Mouse (Mus musculus) liver, embryonic 11.5 days (tissue): ENCODE data around the gene Olfr1324. TPM values are rescaled to one million over a fixed set of nuclear protein-coding genes. Genes with fewer than 3 reads are reported as not detected.
"Not testable (repeated sequence)": the region's sequence is repeated elsewhere in the genome, so short reads cannot be mapped to it uniquely, and the experiment has no call there.

ENCODE experiments used
- ATAC-seq: fragments of 200-750 bp; cut with Nextera tagmentation; replicated peaks from 2 replicates; pipeline ENCODE4 v1.8.0; 2017; ENCODE audit warnings: moderate number of reproducible peaks, mild to moderate bottlenecking, moderate TSS enrichment, moderate library complexity; ENCODE audit not compliant: low FRiP score
- DNase-seq: peaks from one replicate; pipeline ENCODE4 v3.0.0-alpha.2; 2017; ENCODE audit warnings: low spot score
- H3K27ac ChIP-seq: fragments of 300-500 bp; sonication (generic); 2 replicates; pipeline ENCODE4 v1.5.1; 2014; ENCODE audit warnings: mild to moderate bottlenecking, low read depth, low read length, control low read depth
- H3K27me3 ChIP-seq: fragments of 300-500 bp; sonication (generic); replicated peaks from 2 replicates; pipeline ENCODE4 v1.6.1; 2014; ENCODE audit warnings: low read length, mixed read lengths; ENCODE audit not compliant: control insufficient read depth, insufficient read depth
- H3K36me3 ChIP-seq: fragments of 300-500 bp; sonication (generic); 2 replicates; pipeline ENCODE4 v1.6.1; 2014; ENCODE audit warnings: mild to moderate bottlenecking, low read length, moderate library complexity, mixed read lengths; ENCODE audit not compliant: control insufficient read depth, insufficient read depth
- H3K4me1 ChIP-seq: fragments of 300-500 bp; sonication (generic); replicated peaks from 2 replicates; pipeline ENCODE4 v1.6.1; 2014; ENCODE audit warnings: low read length, mixed read lengths; ENCODE audit not compliant: control insufficient read depth, insufficient read depth
- H3K4me2 ChIP-seq: fragments of 300-500 bp; sonication (generic); 2 replicates; pipeline ENCODE4 v1.6.1; 2014; ENCODE audit warnings: mild to moderate bottlenecking, control low read depth, moderate library complexity
- H3K4me3 ChIP-seq: fragments of 300-500 bp; sonication (generic); 2 replicates; pipeline ENCODE4 v1.5.1; 2014; ENCODE audit warnings: low read depth, low read length, control low read depth
- H3K9ac ChIP-seq: fragments of 300-500 bp; sonication (generic); 2 replicates; pipeline ENCODE4 v1.6.1; 2014; ENCODE audit warnings: low read depth, low read length, control low read depth
- H3K9me3 ChIP-seq: fragments of 300-500 bp; sonication (generic); 2 replicates; pipeline ENCODE4 v1.6.1; 2016; ENCODE audit warnings: low read length, inconsistent platforms, mixed read lengths; ENCODE audit not compliant: control insufficient read depth
- WGBS: fragments of 180-500 bp; shearing (Covaris S2); extraction: QIAGEN DNeasy Blood & Tissue Kit; methylation state at CpG from one replicate; pipeline ENCODE4 v1.1.7; 2014; 5-methylcytosine and 5-hydroxymethylcytosine counted together
- polyA plus RNA-seq: library from polyadenylated mRNA; unstranded; fragments of >200 nt; fragmentation: Nextera tagmentation; extraction: Ambion mirVana; gene quantifications from 2 replicates; pipeline ENCODE4 v1.2.1, GENCODE M21; 2014

Gene Olfr1324
- not detected in 2 replicates for polyA plus RNA-seq

- 84% methylated on average over 1 of the region's 1 CpGs for WGBS
- Histone ChIP-seq H3K4me1 (no peaks in the 10 kb centered on the region), H3K9me3 (no peaks in the 10 kb centered on the region), H3K27ac (no peak within 1 kb of the TSS), H3K27me3 (no peaks in the 10 kb centered on the region), H3K4me3 (no peak within 1 kb of the TSS), H3K4me2 (no peak within 1 kb of the TSS), H3K9ac (no peak within 1 kb of the TSS), H3K36me3 (no peaks in the 10 kb centered on the region)
- ATAC-seq, result no peak
- no peak for DNase-seq
These were observed at the start of gene Olfr1324 for GRCm38 (mm10) chrX:50428398-50428797. TSS of gene Olfr1324 (minus strand) at chrX:50428498.

- H3K27me3 ChIP-seq, H3K4me1 ChIP-seq, H3K4me2 ChIP-seq, H3K9me3 ChIP-seq, H3K36me3 ChIP-seq, H3K27ac ChIP-seq, H3K9ac ChIP-seq, H3K4me3 ChIP-seq, DNase-seq, ATAC-seq: not testable (repeated sequence)
- 72% methylated on average over 6 of the region's 6 CpGs for WGBS
These were observed 42.0 kb upstream of the Olfr1324 start for GRCm38 (mm10) chrX:50470341-50470740.

- no peaks in the 10 kb centered on the region for H3K9me3 ChIP-seq
- no peak for ATAC-seq
- H3K27me3 ChIP-seq, result no peaks in the 10 kb centered on the region
- H3K27ac ChIP-seq, result no peak overlapping the region
- H3K4me1 ChIP-seq, result no peaks in the 10 kb centered on the region
- no peak overlapping the region for H3K9ac ChIP-seq
- H3K36me3 ChIP-seq, result no peaks in the 10 kb centered on the region
- no peak for DNase-seq
- H3K4me2 ChIP-seq, result no peak overlapping the region
- 40% methylated on average over 1 of the region's 1 CpGs for WGBS
- no peak overlapping the region for H3K4me3 ChIP-seq
These were observed 27.8 kb upstream of the Olfr1324 start for GRCm38 (mm10) chrX:50456136-50456535.

GRCm38 (mm10) chrX:50443352-50443751 lies 15.1 kb upstream of the Olfr1324 start:
- no peaks in the 10 kb centered on the region for H3K4me1 ChIP-seq
- no peaks in the 10 kb centered on the region for H3K36me3 ChIP-seq
- ATAC-seq, result no peak
- H3K4me3 ChIP-seq, result no peak overlapping the region
- no peak for DNase-seq
- H3K4me2 ChIP-seq, result no peak overlapping the region
- H3K9me3 ChIP-seq, result no peaks in the 10 kb centered on the region
- H3K27me3 ChIP-seq, result no peaks in the 10 kb centered on the region
- H3K9ac ChIP-seq, result no peak overlapping the region
- H3K27ac ChIP-seq, result no peak overlapping the region
- 47% methylated on average over 1 of the region's 1 CpGs for WGBS

DNA sequence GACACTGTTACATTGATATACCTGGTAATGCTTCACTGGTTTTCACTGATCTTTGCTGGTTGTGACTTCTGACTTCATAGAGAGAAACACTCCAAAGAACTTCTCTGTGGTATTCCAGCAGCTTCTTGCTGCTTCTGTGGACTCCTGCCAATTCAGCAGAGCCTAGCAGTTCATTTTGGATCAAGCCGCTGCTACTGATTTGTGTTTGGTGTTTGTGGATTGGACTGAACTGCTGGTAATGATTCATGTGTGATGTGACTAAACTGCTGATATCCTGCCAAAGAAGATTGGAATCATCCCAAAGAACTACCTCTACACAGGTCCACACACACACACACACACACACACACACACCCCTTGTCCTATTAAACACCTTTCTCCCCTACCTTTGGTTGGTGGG lies 14.4 kb upstream of the Olfr1324 start:
- ATAC-seq (no peak), DNase-seq (no peak)
- H3K4me2 ChIP-seq, result no peak overlapping the region
- H3K9me3 ChIP-seq, result no peaks in the 10 kb centered on the region
- 93% methylated on average over 1 of the region's 1 CpGs for WGBS
- no peaks in the 10 kb centered on the region for H3K27me3 ChIP-seq
- no peak overlapping the region for H3K9ac ChIP-seq
- H3K27ac ChIP-seq, result no peak overlapping the region
- no peak overlapping the region for H3K4me3 ChIP-seq
- H3K4me1 ChIP-seq, result no peaks in the 10 kb centered on the region
- no peaks in the 10 kb centered on the region for H3K36me3 ChIP-seq

DNA sequence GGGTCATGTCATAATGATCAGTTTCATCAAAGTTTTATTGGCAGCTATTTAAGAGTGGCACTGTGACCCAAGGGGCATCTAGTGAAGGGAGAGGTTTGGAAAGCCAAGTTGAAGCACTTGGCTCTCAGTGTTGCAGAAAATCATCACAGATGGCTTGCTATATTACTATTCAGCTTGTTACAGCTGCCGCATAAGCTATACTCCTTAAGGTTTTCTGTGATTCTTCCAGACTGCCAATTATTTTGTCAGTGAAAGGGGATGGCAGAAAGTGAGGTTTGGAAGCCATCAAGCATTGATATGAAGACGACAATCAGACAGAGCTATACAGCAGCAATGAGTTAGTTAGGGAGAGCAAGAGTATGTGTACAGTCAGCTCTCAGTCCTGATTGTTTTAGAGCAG lies 4.2 kb upstream of the Olfr1324 start:
- H3K4me2 ChIP-seq, result no peak overlapping the region
- no peaks in the 10 kb centered on the region for H3K4me1 ChIP-seq
- WGBS, result 70% methylated on average over 2 of the region's 2 CpGs
- H3K36me3 ChIP-seq, result no peaks in the 10 kb centered on the region
- no peak for DNase-seq
- H3K4me3 ChIP-seq, result no peak overlapping the region
- H3K9ac ChIP-seq, result no peak overlapping the region
- H3K27me3 ChIP-seq, result no peaks in the 10 kb centered on the region
- no peaks in the 10 kb centered on the region for H3K9me3 ChIP-seq
- ATAC-seq, result no peak
- no peak overlapping the region for H3K27ac ChIP-seq

DNA sequence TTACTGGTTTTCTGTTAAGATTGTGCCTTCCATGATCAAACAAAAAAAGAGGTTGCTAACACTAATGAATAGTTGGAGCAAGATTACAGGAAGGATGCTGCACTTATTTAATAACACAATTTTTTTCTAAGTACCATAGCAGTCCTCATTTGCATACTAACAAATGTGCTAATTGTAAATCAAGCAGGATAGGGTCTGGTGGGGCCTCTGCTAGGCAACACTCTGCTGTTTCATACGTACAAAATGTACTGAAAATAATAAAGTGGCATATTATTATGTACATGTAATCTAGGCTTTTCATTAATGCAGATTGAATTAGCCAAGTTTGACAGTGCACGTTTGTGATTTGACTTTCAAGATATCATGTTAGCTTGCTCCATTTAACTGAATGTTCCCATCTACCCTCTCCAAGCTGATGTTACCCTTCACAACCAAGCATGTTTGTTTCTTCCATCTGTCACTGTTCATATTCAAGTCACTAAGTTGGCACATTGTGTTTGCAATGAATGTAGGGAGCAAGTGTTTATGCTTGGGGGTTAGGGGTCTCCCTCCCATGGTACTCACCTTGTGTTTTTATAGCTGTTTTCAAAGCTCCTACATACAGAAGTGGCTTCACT lies 478 bp downstream of the Olfr1324 start:
- no peaks in the 10 kb centered on the region for H3K36me3 ChIP-seq
- H3K4me3 ChIP-seq, result no peak overlapping the region
- no peak for ATAC-seq
- H3K27me3 ChIP-seq, result no peaks in the 10 kb centered on the region
- H3K27ac ChIP-seq, result no peak overlapping the region
- H3K4me2 ChIP-seq, result no peak overlapping the region
- no peaks in the 10 kb centered on the region for H3K4me1 ChIP-seq
- no peaks in the 10 kb centered on the region for H3K9me3 ChIP-seq
- no peak for DNase-seq
- no peak overlapping the region for H3K9ac ChIP-seq
- WGBS, result 44% methylated on average over 2 of the region's 2 CpGs

- H3K27me3 ChIP-seq, result no peaks in the 10 kb centered on the region
- H3K4me2 ChIP-seq, result no peak overlapping the region
- H3K36me3 ChIP-seq, result no peaks in the 10 kb centered on the region
- 71% methylated on average over 3 of the region's 3 CpGs for WGBS
- H3K4me1 ChIP-seq, result no peaks in the 10 kb centered on the region
- no peak overlapping the region for H3K9ac ChIP-seq
- ATAC-seq, result no peak
- H3K4me3 ChIP-seq, result no peak overlapping the region
- no peaks in the 10 kb centered on the region for H3K9me3 ChIP-seq
- DNase-seq, result no peak
- H3K27ac ChIP-seq, result no peak overlapping the region
These were observed 2.3 kb downstream of the Olfr1324 start for GRCm38 (mm10) chrX:50425899-50426436.

GRCm38 (mm10) chrX:50410361-50410760 lies 17.9 kb downstream of the Olfr1324 start:
- H3K4me2 ChIP-seq, H3K4me1 ChIP-seq, H3K4me3 ChIP-seq, ATAC-seq, H3K9ac ChIP-seq, H3K9me3 ChIP-seq, H3K27me3 ChIP-seq, H3K27ac ChIP-seq, DNase-seq, H3K36me3 ChIP-seq: not testable (repeated sequence)
- 56% methylated on average over 7 of the region's 8 CpGs for WGBS
